Mouse (Mus musculus): ENCODE measurements at regions not wholly inside any gene's neighbourhood (a gene's known extent, or its start where the extent isn't known, plus 50 kb on each side); places are given as distances from the start of the nearest gene placed in this dataset.

- Histone ChIP-seq H3K4me1 (no peaks in the 10 kb centered on the region), H3K4me2 (no peak overlapping the region), H3K9me3 (no peaks in the 10 kb centered on the region), H3K27me3 (no peaks in the 10 kb centered on the region), H3K4me3 (no peak overlapping the region), H3K36me3 (no peaks in the 10 kb centered on the region), H3K27ac (no peak overlapping the region), H3K9ac (no peak overlapping the region)
- 87% methylated on average over 1 of the region's 1 CpGs for WGBS
- no peak for ATAC-seq (ENCODE audit: borderline replicate concordance, extremely low read depth, low FRiP score, low TSS enrichment)
These were observed 52.4 kb upstream of the Plxna2 start for GRCm38 (mm10) chr1:194565574-194565973.

- H3K27me3 ChIP-seq: no peaks in the 10 kb centered on the region
- H3K4me1 ChIP-seq: no peaks in the 10 kb centered on the region
- H3K4me3 ChIP-seq: no peak overlapping the region
- no peak overlapping the region for H3K4me2 ChIP-seq
- H3K9me3 ChIP-seq: no peaks in the 10 kb centered on the region
- WGBS: 44% methylated on average over 2 of the region's 2 CpGs
- ATAC-seq (ENCODE audit: borderline replicate concordance, extremely low read depth, low FRiP score, low TSS enrichment): no peak
- no peak overlapping the region for H3K9ac ChIP-seq
- no peak overlapping the region for H3K27ac ChIP-seq
- H3K36me3 ChIP-seq: no peaks in the 10 kb centered on the region
These were observed 54.1 kb upstream of the Plxna2 start for GRCm38 (mm10) chr1:194563946-194564345.

DNA sequence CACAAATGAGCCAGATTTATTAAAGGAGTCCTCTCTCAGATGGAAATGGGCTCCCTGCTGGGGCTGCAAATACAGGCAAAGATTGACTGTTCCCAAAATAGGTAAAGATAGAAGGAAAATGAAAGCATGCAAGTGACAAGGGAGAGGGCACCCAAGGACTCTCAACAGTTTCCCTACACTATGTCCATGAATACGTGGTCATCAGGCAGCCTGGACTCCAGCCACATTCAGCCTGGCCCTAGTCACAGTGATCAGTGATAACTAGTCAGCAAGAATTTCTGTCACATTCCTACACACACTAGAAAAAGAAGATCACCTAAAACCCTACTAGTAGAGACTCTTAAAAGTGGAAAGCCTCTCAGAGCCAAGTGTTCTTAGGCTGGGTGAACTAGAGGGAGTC is 56.9 kb upstream of the Plxna2 start:
- 60% methylated on average over 1 of the region's 1 CpGs for WGBS
- H3K4me3 ChIP-seq: no peak overlapping the region
- no peak for ATAC-seq (ENCODE audit: borderline replicate concordance, extremely low read depth, low FRiP score, low TSS enrichment)
- H3K4me2 ChIP-seq: no peak overlapping the region
- no peaks in the 10 kb centered on the region for H3K9me3 ChIP-seq
- no peak overlapping the region for H3K27ac ChIP-seq
- no peaks in the 10 kb centered on the region for H3K4me1 ChIP-seq
- no peaks in the 10 kb centered on the region for H3K27me3 ChIP-seq
- H3K36me3 ChIP-seq: no peaks in the 10 kb centered on the region
- no peak overlapping the region for H3K9ac ChIP-seq

DNA sequence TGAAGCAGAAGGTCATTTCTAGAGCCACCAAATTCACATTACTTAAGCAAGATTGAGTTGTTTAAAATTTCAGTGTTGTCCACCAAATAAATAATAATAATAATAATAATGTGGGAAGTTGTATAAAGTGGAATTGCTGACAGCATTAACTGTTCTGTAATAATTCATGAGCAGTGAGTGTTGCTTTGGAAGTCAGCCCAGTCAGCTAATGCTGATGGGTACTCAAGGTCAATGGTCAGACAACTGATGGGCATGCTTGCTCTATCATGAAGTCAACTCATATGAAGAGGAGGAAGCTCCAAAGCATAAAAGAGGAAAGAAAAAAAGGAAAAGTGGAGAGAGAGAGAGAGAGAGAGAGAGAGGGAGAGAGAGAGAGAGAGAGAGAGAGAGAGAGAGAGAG is 69.4 kb upstream of the Plxna2 start:
- ATAC-seq (ENCODE audit: borderline replicate concordance, extremely low read depth, low FRiP score, low TSS enrichment): no peak
- Histone ChIP-seq H3K27me3 (no peaks in the 10 kb centered on the region), H3K27ac (no peak overlapping the region)

DNA sequence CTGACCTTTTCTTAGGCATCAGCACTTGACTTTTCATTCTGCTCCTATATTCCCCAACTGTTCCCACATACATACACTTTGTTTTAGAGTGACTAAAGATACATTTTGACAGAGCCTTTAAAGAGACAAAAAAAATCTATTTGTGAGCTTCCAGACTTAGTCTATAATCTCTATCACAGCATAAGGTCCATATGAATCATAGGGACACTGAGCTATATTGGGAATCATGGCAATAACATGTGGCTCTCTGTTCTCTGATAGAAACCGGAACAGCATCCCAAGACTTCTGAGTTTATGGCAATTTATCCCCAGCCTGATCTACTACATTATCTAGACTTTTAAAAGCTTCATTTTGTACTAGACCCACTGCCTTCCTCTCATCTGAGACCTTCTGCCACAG is 69.8 kb upstream of the Plxna2 start:
- WGBS: 87% methylated on average over 1 of the region's 1 CpGs
- ATAC-seq (ENCODE audit: borderline replicate concordance, extremely low read depth, low FRiP score, low TSS enrichment): no peak
- H3K4me3 ChIP-seq: no peak overlapping the region
- H3K9ac ChIP-seq: no peak overlapping the region
- no peak overlapping the region for H3K4me2 ChIP-seq
- H3K36me3 ChIP-seq: no peaks in the 10 kb centered on the region
- no peaks in the 10 kb centered on the region for H3K27me3 ChIP-seq
- no peak overlapping the region for H3K27ac ChIP-seq
- no peaks in the 10 kb centered on the region for H3K4me1 ChIP-seq
- no peaks in the 10 kb centered on the region for H3K9me3 ChIP-seq

More for the DNA sequence above, 69.4 kb upstream of the Plxna2 start:
- no peak overlapping the region for H3K4me2 ChIP-seq
- no peaks in the 10 kb centered on the region for H3K4me1 ChIP-seq
- H3K36me3 ChIP-seq: no peaks in the 10 kb centered on the region
- H3K4me3 ChIP-seq: no peak overlapping the region
- no peaks in the 10 kb centered on the region for H3K9me3 ChIP-seq
- H3K9ac ChIP-seq: no peak overlapping the region

DNA sequence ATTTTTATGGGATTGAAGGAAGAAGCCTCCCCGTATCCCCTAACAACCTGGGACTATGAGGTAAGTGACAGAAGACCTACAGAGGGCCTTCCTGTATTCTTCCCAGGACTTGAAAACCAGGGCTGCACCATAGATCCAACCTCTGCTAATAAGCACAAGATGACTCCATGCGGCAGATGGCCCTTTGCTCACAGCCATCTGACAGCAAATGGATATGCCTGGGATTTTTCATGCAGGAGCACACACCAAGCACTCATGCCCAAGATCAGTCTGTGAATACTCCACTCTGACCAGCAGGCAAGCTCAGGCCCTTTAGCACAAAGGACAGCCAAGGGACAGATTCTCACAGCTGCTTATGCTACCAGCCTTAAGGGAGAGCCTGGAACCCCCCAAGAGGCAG is 77.1 kb upstream of the Plxna2 start:
- H3K27me3 ChIP-seq: no peaks in the 10 kb centered on the region
- ATAC-seq (ENCODE audit: borderline replicate concordance, extremely low read depth, low FRiP score, low TSS enrichment): no peak
- no peaks in the 10 kb centered on the region for H3K36me3 ChIP-seq
- WGBS: 97% methylated on average over 2 of the region's 2 CpGs
- no peaks in the 10 kb centered on the region for H3K9me3 ChIP-seq
- H3K4me1 ChIP-seq: no peaks in the 10 kb centered on the region
- H3K9ac ChIP-seq: no peak overlapping the region
- no peak overlapping the region for H3K27ac ChIP-seq
- H3K4me2 ChIP-seq: no peak overlapping the region
- no peak overlapping the region for H3K4me3 ChIP-seq

DNA sequence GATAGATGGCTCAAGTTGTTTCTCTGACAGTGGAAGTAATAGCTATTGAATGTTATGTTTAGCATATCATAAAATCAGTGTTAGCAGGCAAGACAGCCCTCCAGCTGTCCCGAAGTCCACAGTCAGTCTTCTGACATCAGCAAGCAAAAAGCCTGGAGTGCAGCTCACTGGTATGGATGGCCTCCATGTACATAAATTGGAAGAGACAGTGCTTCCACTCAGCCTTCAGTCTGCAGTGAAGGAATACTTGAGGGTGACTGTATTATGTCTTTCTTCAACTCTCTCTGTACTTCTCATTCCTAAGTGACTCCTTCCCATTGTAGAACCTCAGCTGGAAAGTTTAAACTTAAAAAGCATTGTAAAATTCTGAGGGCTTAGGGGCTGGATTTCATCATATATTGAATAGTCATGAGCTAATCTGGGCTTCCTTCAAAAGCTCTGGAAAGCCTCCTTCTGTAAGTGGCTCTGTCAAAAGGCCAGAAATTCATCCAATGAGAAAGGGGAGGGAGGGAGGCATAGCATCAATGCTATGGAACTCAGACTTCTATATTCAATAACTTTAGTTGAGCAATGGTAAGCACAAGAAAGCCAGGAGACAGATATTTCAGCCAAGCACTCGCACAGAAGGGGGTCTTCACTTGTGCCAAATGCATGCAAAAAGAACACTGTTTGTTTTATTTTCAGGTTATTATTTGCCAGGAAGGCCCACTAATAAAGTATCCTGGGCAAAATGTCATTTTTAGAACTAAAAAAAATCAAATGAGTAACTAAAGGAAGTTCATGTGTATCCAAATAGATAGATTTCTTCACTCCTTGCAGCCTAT is 90.5 kb upstream of the Plxna2 start:
- H3K4me1 ChIP-seq: no peaks in the 10 kb centered on the region
- no peak for ATAC-seq (ENCODE audit: borderline replicate concordance, extremely low read depth, low FRiP score, low TSS enrichment)
- no peaks in the 10 kb centered on the region for H3K36me3 ChIP-seq
- H3K9me3 ChIP-seq: no peaks in the 10 kb centered on the region
- H3K27ac ChIP-seq: no peak overlapping the region
- H3K4me2 ChIP-seq: no peak overlapping the region
- WGBS: 56% methylated on average over 2 of the region's 2 CpGs
- no peak overlapping the region for H3K4me3 ChIP-seq
- no peaks in the 10 kb centered on the region for H3K27me3 ChIP-seq
- H3K9ac ChIP-seq: no peak overlapping the region

GRCm38 (mm10) chr1:194524976-194525375 is 93.0 kb upstream of the Plxna2 start:
- Histone ChIP-seq H3K27me3 (no peaks in the 10 kb centered on the region), H3K36me3 (no peaks in the 10 kb centered on the region), H3K4me1 (no peaks in the 10 kb centered on the region), H3K4me2 (no peak overlapping the region), H3K9ac (no peak overlapping the region), H3K4me3 (no peak overlapping the region), H3K27ac (no peak overlapping the region), H3K9me3 (no peaks in the 10 kb centered on the region)
- 93% methylated on average over 2 of the region's 2 CpGs for WGBS
- no peak for ATAC-seq (ENCODE audit: borderline replicate concordance, extremely low read depth, low FRiP score, low TSS enrichment)

- Histone ChIP-seq H3K4me1 (no peaks in the 10 kb centered on the region), H3K27ac (no peak overlapping the region), H3K4me3 (no peak overlapping the region), H3K9me3 (no peaks in the 10 kb centered on the region), H3K27me3 (no peaks in the 10 kb centered on the region), H3K36me3 (no peaks in the 10 kb centered on the region), H3K4me2 (no peak overlapping the region), H3K9ac (no peak overlapping the region)
- ATAC-seq (ENCODE audit: borderline replicate concordance, extremely low read depth, low FRiP score, low TSS enrichment): no peak
- WGBS: 36% methylated on average over 2 of the region's 2 CpGs
These were observed 96.8 kb upstream of the Plxna2 start for GRCm38 (mm10) chr1:194521216-194521615.

DNA sequence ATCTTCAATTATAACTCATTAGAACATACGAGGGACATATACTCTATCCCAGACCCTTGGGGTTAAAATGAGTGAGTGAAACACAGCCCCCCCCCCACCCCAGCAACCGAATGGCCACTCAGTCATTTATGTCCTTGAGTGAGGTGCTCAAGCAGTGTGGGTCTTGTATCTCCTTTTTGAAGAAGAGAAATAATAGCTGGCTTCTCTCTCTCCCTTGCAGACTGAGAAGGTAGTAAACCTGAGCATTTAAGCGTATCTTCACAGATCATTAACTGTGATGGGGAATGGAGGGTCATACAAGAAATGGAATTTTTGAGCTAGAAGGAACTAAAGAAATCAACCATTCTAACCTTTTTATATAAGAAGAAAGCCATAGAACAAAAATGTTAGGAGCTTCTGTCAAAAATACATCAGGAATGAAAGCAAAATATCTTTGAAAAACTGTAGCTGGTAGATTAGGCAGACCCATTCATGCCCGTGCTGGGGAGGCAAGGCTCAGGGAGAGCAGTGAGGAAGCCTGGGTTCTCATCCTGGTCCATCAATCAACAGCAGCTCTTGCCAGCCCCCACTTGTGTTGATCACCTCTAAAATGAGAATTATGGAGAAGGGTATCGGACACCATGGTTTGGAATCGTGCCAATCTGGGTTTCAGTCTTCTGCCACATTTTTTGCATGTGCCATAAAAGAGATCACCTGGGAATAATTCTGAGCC is 98.4 kb upstream of the Plxna2 start:
- no peak for ATAC-seq (ENCODE audit: borderline replicate concordance, extremely low read depth, low FRiP score, low TSS enrichment)
- H3K36me3 ChIP-seq: no peaks in the 10 kb centered on the region
- H3K4me2 ChIP-seq: no peak overlapping the region
- no peak overlapping the region for H3K27ac ChIP-seq
- WGBS: 73% methylated on average over 6 of the region's 6 CpGs
- H3K4me1 ChIP-seq: no peaks in the 10 kb centered on the region
- no peaks in the 10 kb centered on the region for H3K9me3 ChIP-seq
- no peak overlapping the region for H3K4me3 ChIP-seq
- H3K9ac ChIP-seq: no peak overlapping the region
- H3K27me3 ChIP-seq: no peaks in the 10 kb centered on the region

- no peak overlapping the region for H3K9ac ChIP-seq
- no peaks in the 10 kb centered on the region for H3K36me3 ChIP-seq
- no peaks in the 10 kb centered on the region for H3K9me3 ChIP-seq
- H3K27ac ChIP-seq: no peak overlapping the region
- no peak overlapping the region for H3K4me2 ChIP-seq
- no peak overlapping the region for H3K4me3 ChIP-seq
- ATAC-seq (ENCODE audit: borderline replicate concordance, extremely low read depth, low FRiP score, low TSS enrichment): no peak
- no peaks in the 10 kb centered on the region for H3K27me3 ChIP-seq
- 80% methylated on average over 1 of the region's 1 CpGs for WGBS
- no peaks in the 10 kb centered on the region for H3K4me1 ChIP-seq
These were observed 101.9 kb upstream of the Plxna2 start for GRCm38 (mm10) chr1:194516136-194516535.

DNA sequence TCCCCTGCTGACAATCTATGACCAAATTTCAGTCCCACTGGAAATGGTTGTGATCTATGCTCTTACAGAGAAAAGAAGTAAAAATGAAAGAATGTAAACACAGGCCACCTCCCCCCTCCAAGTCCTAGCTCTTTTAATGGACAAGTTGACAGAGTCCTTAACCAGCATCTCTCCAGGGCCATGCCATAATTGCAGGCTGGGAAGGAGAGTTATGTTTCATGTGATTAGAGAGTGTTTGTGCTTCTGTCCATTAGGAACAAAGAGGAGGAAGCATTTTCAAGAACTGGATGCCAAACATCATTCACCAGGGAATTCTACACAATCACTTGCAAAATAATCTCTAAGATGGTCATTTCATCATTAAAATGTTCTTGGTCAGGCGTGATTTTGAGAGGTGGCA is 109.7 kb upstream of the Plxna2 start:
- 73% methylated on average over 1 of the region's 1 CpGs for WGBS
- no peak for ATAC-seq (ENCODE audit: borderline replicate concordance, extremely low read depth, low FRiP score, low TSS enrichment)
- H3K4me1 ChIP-seq: no peaks in the 10 kb centered on the region
- no peak overlapping the region for H3K27ac ChIP-seq
- H3K4me3 ChIP-seq: no peak overlapping the region
- H3K4me2 ChIP-seq: no peak overlapping the region
- H3K36me3 ChIP-seq: no peaks in the 10 kb centered on the region
- H3K9ac ChIP-seq: no peak overlapping the region
- H3K9me3 ChIP-seq: no peaks in the 10 kb centered on the region
- no peaks in the 10 kb centered on the region for H3K27me3 ChIP-seq
